Mouse (Mus musculus) forebrain, embryonic 15.5 days (tissue): ENCODE measurements at regions not wholly inside any gene's neighbourhood (a gene's known extent, or its start where the extent isn't known, plus 50 kb on each side); places are given as distances from the start of the nearest gene placed in this dataset.
A peak's percentile ranks its signal among the peaks of the same experiment; 100 is the strongest.

Source experiments
- ATAC-seq: fragments of 200-750 bp; cut with Nextera tagmentation; replicated peaks from 2 replicates; pipeline ENCODE4 v1.8.0; 2017; ENCODE audit warnings: mild to moderate bottlenecking, moderate TSS enrichment, moderate library complexity
- H3K27ac ChIP-seq: fragments of 300-500 bp; sonication (generic); replicated peaks from 2 replicates; pipeline ENCODE4 v1.5.1; 2015; ENCODE audit warnings: mild to moderate bottlenecking, inconsistent platforms
- H3K27me3 ChIP-seq: fragments of 300-500 bp; sonication (generic); 2 replicates; pipeline ENCODE4 v1.6.1; 2015; ENCODE audit warnings: inconsistent platforms
- H3K36me3 ChIP-seq: fragments of 300-500 bp; sonication (generic); 2 replicates; pipeline ENCODE4 v1.6.1; 2015; ENCODE audit warnings: mild to moderate bottlenecking, inconsistent platforms
- H3K4me1 ChIP-seq: fragments of 300-500 bp; sonication (generic); 2 replicates; pipeline ENCODE4 v1.6.1; 2015; ENCODE audit warnings: inconsistent platforms
- H3K4me2 ChIP-seq: fragments of 300-500 bp; sonication (generic); replicated peaks from 2 replicates; pipeline ENCODE4 v1.6.1; 2015; ENCODE audit warnings: mild to moderate bottlenecking, inconsistent platforms
- H3K4me3 ChIP-seq: fragments of 300-500 bp; sonication (generic); 2 replicates; pipeline ENCODE4 v1.5.1; 2015; ENCODE audit warnings: mild to moderate bottlenecking, inconsistent platforms
- H3K9ac ChIP-seq: fragments of 300-500 bp; sonication (generic); replicated peaks from 2 replicates; pipeline ENCODE4 v1.6.1; 2015; ENCODE audit warnings: mild to moderate bottlenecking, inconsistent platforms
- H3K9me3 ChIP-seq: fragments of 300-500 bp; sonication (generic); 2 replicates; pipeline ENCODE4 v1.6.1; 2016; ENCODE audit warnings: inconsistent platforms
- WGBS: fragments of 180-500 bp; shearing (Covaris S2); methylation state at CpG from one replicate; pipeline ENCODE4 v1.1.7; 2015; ENCODE audit warnings: mixed read lengths; 5-methylcytosine and 5-hydroxymethylcytosine counted together

DNA sequence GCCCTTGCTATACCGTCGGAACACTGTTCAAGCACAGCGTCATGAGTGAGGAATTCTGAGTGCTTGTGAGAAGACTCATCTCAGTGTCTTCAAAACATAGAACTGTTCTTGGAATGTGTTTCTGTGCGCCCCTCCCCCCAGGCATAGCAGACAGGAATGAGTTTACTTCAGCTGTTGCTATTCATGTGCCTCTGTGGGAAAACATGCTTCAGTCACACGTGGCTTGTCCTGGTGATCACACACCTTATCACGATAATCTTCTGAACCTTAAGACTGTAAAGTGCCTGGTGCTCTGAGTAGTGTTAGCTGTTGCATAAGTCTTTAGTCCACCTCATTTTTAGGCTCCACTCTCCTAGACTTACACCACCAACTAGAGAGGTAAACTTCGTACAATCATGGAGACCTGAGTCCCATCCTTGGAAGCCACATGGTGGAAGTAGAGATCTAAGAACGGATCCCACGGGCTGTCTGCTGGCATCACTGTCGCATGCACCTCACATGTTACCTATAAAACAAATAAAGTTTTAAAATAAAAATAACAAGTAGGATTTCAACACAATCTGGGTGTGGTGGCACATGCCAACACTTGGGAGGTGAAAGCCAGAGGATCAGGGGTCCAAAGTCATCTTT, 1143.8 kb downstream of the 4930447A16Rik start:
- Histone ChIP-seq H3K9ac (no peak overlapping the region), H3K4me3 (no peak overlapping the region), H3K9me3 (no peaks in the 10 kb centered on the region), H3K4me2 (no peak overlapping the region), H3K36me3 (no peaks in the 10 kb centered on the region), H3K27me3 (no peaks in the 10 kb centered on the region), H3K4me1 (no peaks in the 10 kb centered on the region), H3K27ac (no peak overlapping the region)
- 89% methylated on average over 10 of the region's 10 CpGs for WGBS
- no peak for ATAC-seq

DNA sequence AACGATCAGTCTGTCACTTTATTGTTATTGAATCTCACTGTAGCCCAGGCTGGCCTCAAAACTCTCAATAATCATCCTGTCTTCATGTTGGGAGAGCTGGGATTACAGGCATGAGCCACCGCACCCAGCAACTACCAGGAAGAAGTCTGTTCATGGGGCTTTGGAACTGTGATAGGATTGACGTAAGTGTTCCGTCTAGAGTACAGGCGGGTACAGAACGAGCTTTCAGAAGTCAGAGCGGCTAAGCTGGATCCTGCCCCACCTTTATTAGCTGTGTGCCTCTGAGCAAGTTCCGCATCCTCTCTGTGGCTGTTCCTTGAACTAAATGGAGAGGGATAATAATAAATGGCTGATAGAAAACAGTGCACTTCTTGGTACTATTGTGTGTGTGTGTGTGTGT, 1144.8 kb downstream of the 4930447A16Rik start:
- Histone ChIP-seq H3K36me3 (no peaks in the 10 kb centered on the region), H3K9ac (no peak overlapping the region), H3K27me3 (no peaks in the 10 kb centered on the region), H3K27ac (no peak overlapping the region), H3K4me2 (no peak overlapping the region), H3K4me3 (no peak overlapping the region), H3K9me3 (no peaks in the 10 kb centered on the region), H3K4me1 (no peaks in the 10 kb centered on the region)
- no peak for ATAC-seq
- 85% methylated on average over 8 of the region's 8 CpGs for WGBS

DNA sequence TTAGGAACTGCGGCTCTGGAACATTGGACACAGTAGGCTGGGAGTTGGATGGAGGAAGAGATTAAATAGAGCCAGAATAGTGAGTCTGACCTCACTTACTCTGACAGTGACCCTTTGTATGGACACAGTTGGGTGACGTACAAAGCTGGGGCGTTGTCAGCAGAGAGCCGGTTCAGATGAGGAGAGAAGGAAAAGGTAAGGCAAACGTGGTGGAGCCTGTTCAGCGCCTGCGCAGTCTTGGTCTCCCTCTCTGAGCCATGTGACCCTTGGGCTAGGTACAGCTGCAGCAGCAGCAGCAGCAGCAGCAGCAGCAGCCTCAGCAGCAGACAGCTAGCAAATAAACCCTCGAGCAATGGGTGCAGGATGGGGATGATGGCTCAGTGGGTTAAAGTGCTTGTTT, 1145.4 kb downstream of the 4930447A16Rik start:
- no peaks in the 10 kb centered on the region for H3K4me1 ChIP-seq
- H3K27ac ChIP-seq: no peak overlapping the region
- H3K36me3 ChIP-seq: no peaks in the 10 kb centered on the region
- no peak overlapping the region for H3K4me3 ChIP-seq
- no peak for ATAC-seq
- H3K9me3 ChIP-seq: no peaks in the 10 kb centered on the region
- no peak overlapping the region for H3K9ac ChIP-seq
- 61% methylated on average over 8 of the region's 8 CpGs for WGBS
- H3K27me3 ChIP-seq: no peaks in the 10 kb centered on the region
- no peak overlapping the region for H3K4me2 ChIP-seq

DNA sequence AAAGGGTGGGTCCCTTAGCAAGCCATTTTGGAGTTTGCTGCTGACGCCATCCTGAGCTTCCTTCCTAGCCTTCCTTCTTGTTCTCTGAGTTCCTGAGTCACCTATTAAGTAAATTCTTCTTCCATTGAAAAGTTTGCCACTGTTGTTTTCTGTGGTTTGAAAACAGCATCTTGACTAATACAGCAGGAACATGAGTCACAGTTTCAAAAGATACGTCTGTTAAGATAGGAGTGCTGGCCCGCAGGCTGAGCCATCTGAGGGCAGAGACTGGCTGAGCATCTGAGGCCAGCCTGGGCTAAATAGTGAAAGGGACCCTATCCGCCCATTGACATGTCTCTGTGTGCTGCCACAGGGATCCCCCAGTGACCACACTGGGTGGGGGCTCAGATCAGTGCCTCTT, 1147.3 kb downstream of the 4930447A16Rik start:
- WGBS: 87% methylated on average over 4 of the region's 4 CpGs
- no peak overlapping the region for H3K9ac ChIP-seq
- H3K4me3 ChIP-seq: no peak overlapping the region
- no peak for ATAC-seq
- no peaks in the 10 kb centered on the region for H3K27me3 ChIP-seq
- no peaks in the 10 kb centered on the region for H3K4me1 ChIP-seq
- H3K4me2 ChIP-seq: no peak overlapping the region
- no peaks in the 10 kb centered on the region for H3K36me3 ChIP-seq
- no peak overlapping the region for H3K27ac ChIP-seq
- no peaks in the 10 kb centered on the region for H3K9me3 ChIP-seq

DNA sequence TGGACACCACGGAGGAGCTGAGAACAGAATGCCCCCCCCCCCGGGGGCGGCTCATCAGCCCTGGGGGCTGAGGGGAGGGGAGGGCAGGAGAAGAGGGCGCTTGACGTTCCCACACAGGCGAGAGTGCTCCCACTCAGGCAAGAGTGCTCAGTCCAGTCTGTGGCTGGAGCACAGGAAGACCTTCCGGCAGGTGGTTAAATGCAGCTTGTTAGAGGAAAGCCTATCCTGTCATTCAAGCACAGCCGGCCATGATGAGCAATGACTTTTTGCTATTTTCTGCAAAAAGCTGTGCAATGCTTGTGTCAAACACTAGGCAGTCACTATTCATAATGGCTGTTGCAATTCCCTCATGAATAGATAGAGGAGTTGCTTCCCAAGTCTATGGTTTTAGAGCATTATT, 1149.1 kb downstream of the 4930447A16Rik start:
- Histone ChIP-seq H3K4me3 (no peak overlapping the region), H3K27ac (no peak overlapping the region), H3K9me3 (no peaks in the 10 kb centered on the region), H3K9ac (no peak overlapping the region), H3K4me1 (no peaks in the 10 kb centered on the region), H3K27me3 (no peaks in the 10 kb centered on the region), H3K4me2 (no peak overlapping the region), H3K36me3 (no peaks in the 10 kb centered on the region)
- no peak for ATAC-seq
- 86% methylated on average over 8 of the region's 8 CpGs for WGBS

DNA sequence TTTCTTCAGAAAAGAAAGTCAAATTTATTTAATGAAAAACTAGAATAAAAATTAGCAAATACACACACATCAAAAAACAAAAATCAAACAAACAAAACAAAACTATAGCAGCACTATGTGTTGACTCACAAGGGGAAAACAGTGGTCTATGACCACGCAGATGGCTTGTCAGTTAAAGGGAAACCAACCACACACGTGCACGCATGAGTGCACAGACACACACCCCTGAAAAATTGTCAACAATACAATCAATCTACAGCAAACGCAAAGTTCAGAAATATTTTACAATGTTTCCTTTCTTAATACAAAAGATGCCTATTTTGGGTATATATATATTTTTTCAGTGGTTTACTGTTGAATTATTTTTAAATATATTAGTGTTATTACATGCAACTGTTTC, 1149.9 kb downstream of the 4930447A16Rik start:
- ATAC-seq: no peak

DNA sequence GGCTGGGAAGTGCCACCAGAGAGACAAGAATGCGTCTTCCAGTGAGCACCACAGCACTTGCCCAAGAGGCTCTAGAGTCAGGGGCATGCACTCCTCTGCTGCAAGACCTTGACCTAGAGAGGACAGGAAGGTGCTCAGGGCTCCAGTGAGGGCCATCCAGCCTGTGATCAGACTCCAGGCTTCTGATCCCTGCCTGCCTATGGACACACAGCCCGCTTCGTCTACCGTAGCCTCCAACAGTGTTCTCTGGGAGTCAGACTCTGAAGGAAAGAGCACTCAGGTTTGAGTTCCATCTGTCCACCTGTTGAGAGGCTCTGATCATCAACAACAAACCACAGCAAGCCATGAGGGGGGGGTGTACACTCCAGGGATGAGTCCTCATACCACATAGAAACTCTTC, 1152.3 kb downstream of the 4930447A16Rik start:
- over 99% methylated on average over 4 of the region's 4 CpGs for WGBS
- H3K9ac ChIP-seq: no peak overlapping the region
- H3K27ac ChIP-seq: no peak overlapping the region

More for the DNA sequence above, 1149.9 kb downstream of the 4930447A16Rik start:
- Histone ChIP-seq H3K4me2 (no peak overlapping the region), H3K4me3 (no peak overlapping the region), H3K9ac (no peak overlapping the region), H3K9me3 (no peaks in the 10 kb centered on the region), H3K27me3 (no peaks in the 10 kb centered on the region), H3K27ac (no peak overlapping the region), H3K4me1 (no peaks in the 10 kb centered on the region), H3K36me3 (no peaks in the 10 kb centered on the region)
- 78% methylated on average over 4 of the region's 4 CpGs for WGBS

DNA sequence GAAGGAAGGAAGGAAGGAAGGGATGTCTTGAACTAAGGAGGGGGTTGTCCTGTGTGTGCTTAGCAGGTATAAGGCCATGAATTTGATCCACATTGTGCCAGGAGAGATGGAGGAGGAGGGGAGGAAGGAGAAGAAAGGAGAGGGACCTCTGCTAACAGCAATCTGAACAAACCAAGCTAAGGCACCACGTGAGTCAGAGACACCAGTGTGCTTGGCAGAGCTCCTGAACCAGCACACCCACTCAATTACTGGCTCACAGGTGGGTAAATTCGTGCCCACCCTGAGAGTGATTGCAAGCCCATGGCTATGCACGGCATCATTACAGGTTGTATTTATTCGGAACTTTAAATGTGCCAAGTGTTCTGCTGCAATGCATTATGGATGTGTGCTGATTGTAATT, 1154.1 kb downstream of the 4930447A16Rik start:
- no peaks in the 10 kb centered on the region for H3K27me3 ChIP-seq
- no peak overlapping the region for H3K4me2 ChIP-seq
- H3K9ac ChIP-seq: no peak overlapping the region
- H3K36me3 ChIP-seq: no peaks in the 10 kb centered on the region
- H3K27ac ChIP-seq: no peak overlapping the region
- H3K9me3 ChIP-seq: no peaks in the 10 kb centered on the region
- H3K4me1 ChIP-seq: no peaks in the 10 kb centered on the region
- WGBS: 83% methylated on average over 4 of the region's 4 CpGs
- no peak for ATAC-seq
- H3K4me3 ChIP-seq: no peak overlapping the region

More for the DNA sequence above, 1152.3 kb downstream of the 4930447A16Rik start:
- no peak for ATAC-seq
- Histone ChIP-seq H3K9me3 (no peaks in the 10 kb centered on the region), H3K27me3 (no peaks in the 10 kb centered on the region), H3K4me3 (no peak overlapping the region), H3K4me2 (no peak overlapping the region), H3K4me1 (no peaks in the 10 kb centered on the region), H3K36me3 (no peaks in the 10 kb centered on the region)

DNA sequence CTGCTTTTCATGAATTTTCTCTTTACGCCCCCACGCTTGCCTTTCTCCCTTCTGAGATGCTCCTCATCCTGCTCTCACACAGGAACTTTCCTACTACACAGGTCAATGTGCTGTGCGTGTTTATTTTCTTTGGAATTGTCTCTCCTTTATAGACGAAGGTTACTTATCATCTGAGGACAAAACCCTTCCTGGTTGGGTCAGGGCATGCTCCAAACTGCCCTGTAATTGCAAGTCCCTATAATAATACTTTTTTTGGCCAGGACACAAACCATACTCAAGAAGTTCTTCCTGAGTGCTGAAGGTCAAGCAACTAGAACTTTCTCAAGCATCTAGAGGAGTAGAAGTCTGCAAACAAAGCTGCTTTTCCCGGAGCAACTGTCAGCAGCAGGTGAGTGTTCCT, 1158.1 kb downstream of the 4930447A16Rik start:
- no peak for ATAC-seq
- H3K27ac ChIP-seq: no peak overlapping the region
- no peak overlapping the region for H3K4me2 ChIP-seq
- 86% methylated on average over 5 of the region's 5 CpGs for WGBS
- no peak overlapping the region for H3K9ac ChIP-seq
- no peaks in the 10 kb centered on the region for H3K36me3 ChIP-seq
- no peaks in the 10 kb centered on the region for H3K9me3 ChIP-seq
- H3K4me3 ChIP-seq: no peak overlapping the region
- H3K27me3 ChIP-seq: no peaks in the 10 kb centered on the region
- H3K4me1 ChIP-seq: 0 out of 2 replicates have a peak, but pooled peaks cover 2% of the 10 kb centered on the region

DNA sequence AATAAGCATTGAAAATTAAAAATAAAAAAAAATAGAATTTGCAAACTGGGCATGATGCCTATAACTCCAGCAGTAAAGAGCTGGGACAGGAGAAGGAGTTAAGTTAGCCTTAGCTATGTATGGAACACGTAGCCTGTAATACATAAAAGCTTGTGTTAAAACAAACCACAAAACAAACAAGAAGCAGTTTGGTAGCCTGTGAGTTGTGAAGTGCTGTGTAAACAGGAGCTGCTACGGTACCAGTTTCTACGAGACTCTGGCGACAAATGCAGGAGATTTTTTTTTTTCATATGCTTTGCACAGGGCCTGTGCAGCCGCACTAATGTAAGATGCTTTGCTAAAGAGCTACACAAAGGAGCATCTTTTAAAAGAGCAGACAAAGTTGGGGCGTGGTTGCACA, 1159.1 kb downstream of the 4930447A16Rik start:
- no peaks in the 10 kb centered on the region for H3K36me3 ChIP-seq
- no peaks in the 10 kb centered on the region for H3K9me3 ChIP-seq
- H3K4me1 ChIP-seq: 0 out of 2 replicates have a peak, but pooled peaks cover 2% of the 10 kb centered on the region
- no peak for ATAC-seq
- H3K9ac ChIP-seq: no peak overlapping the region
- no peak overlapping the region for H3K4me3 ChIP-seq
- H3K4me2 ChIP-seq: no peak overlapping the region
- WGBS: 81% methylated on average over 6 of the region's 6 CpGs
- H3K27ac ChIP-seq: no peak overlapping the region
- no peaks in the 10 kb centered on the region for H3K27me3 ChIP-seq

DNA sequence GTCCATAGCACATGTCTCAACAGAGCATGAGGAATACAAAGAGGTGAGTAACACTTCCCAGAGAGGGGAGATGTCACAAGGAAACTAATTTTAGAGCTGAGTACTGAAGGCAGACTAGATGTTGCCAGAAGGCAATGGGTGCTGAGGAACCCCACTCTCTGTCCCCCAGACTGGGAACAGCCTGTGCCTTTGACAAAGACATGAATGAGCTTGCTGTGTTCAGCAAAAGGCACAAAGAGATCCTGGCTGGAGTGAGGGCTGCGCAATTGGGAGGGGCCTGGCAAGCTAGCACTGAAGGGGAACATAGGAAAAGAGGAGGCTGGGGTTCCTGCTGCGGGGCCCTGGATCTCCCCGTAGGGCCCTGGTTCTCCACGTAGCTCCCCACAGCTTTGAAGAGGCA, 1160.3 kb downstream of the 4930447A16Rik start:
- whole genome bisulfite sequencing: 65% methylated on average over 4 of the region's 4 CpGs
- H3K27ac ChIP-seq: no peak overlapping the region
- 0 out of 2 replicates have a peak, but pooled peaks cover 2% of the 10 kb centered on the region for H3K4me1 ChIP-seq
- H3K9ac ChIP-seq: no peak overlapping the region
- no peak overlapping the region for H3K4me2 ChIP-seq
- no peak overlapping the region for H3K4me3 ChIP-seq
- ATAC-seq: peak; percentile 35; the same call in 1 of the 2 replicates
- no peaks in the 10 kb centered on the region for H3K9me3 ChIP-seq
- no peaks in the 10 kb centered on the region for H3K36me3 ChIP-seq
- no peaks in the 10 kb centered on the region for H3K27me3 ChIP-seq

DNA sequence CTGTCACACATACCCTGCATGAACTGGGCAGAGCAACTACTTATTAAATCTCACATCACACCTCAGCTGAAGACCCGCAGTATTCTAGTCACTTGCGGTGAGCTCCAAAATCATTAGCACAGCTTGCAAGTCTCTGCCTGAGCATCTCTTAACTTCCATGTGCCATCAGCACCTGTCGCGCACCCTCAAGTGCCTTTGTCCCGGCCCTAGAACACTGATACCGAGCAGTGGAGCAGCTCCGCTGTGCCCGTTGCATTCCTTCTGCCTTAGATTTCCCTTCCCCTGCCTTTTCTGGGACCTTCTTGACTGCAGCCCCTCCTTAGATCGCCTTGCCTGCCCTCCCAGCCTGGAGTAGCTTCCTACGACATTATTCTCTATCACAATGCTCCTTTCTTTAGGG, 1161.2 kb downstream of the 4930447A16Rik start:
- Histone ChIP-seq H3K27ac (no peak overlapping the region), H3K9ac (no peak overlapping the region), H3K4me1 (0 out of 2 replicates have a peak, but pooled peaks cover 2% of the 10 kb centered on the region), H3K4me2 (no peak overlapping the region), H3K27me3 (no peaks in the 10 kb centered on the region), H3K36me3 (no peaks in the 10 kb centered on the region), H3K4me3 (no peak overlapping the region), H3K9me3 (no peaks in the 10 kb centered on the region)
- ATAC-seq: no peak
- 74% methylated on average over 10 of the region's 10 CpGs for WGBS

DNA sequence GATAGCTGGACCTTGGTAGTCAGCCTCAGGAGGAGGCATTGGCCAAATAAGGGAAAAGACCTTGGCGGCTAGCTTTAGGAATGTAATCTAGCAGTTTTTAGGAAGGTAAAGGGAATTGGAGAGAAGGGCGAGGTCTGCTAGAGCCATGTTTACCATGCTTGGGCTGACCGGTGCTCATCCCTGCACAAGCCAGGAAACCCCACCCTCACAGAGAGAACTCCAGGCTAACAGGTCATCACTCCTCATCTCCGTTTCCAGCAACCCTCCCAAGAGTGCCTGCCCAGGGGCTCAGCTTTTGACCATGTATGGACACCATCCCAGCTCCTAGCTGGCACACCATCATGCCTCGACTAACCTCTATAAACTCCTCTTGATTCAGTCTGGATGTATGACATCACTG, 1162.9 kb downstream of the 4930447A16Rik start:
- H3K27me3 ChIP-seq: no peaks in the 10 kb centered on the region
- H3K9ac ChIP-seq: no peak overlapping the region
- 0 out of 2 replicates have a peak, but pooled peaks cover 2% of the 10 kb centered on the region for H3K4me1 ChIP-seq
- ATAC-seq: no peak
- H3K9me3 ChIP-seq: no peaks in the 10 kb centered on the region
- H3K27ac ChIP-seq: no peak overlapping the region
- H3K4me2 ChIP-seq: no peak overlapping the region
- H3K4me3 ChIP-seq: no peak overlapping the region
- whole genome bisulfite sequencing: 83% methylated on average over 5 of the region's 5 CpGs
- H3K36me3 ChIP-seq: no peaks in the 10 kb centered on the region
